Mouse (Mus musculus) lung, postnatal 14 days (tissue): ENCODE measurements around the gene Nptxr.
A peak's percentile ranks its signal among the peaks of the same experiment; 100 is the strongest.

Experiments
- DNase-seq: peaks from one replicate; pipeline ENCODE4 v3.0.0; 2021

Nptxr gene

DNA sequence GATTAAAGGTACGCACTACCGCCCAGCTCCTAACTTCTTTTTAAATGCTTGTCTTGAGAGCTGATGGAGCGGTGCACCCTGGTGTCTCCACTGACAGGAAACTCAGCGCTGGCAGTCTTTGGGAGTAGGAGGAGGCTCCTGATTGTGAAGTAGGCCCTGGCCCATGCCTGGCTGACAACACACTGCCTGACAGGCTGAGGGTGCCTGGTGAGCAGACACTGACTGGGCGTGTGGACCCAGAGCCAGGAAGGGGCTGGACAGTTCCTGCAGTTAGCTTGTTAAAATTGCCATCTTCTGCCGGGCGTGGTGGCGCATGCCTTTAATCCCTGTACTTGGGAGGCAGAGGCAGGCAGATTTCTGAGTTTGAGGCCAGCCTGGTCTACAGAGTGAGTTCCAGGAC, 54.3 kb downstream of the Nptxr start:
- peak; percentile 53 for DNase-seq

DNA sequence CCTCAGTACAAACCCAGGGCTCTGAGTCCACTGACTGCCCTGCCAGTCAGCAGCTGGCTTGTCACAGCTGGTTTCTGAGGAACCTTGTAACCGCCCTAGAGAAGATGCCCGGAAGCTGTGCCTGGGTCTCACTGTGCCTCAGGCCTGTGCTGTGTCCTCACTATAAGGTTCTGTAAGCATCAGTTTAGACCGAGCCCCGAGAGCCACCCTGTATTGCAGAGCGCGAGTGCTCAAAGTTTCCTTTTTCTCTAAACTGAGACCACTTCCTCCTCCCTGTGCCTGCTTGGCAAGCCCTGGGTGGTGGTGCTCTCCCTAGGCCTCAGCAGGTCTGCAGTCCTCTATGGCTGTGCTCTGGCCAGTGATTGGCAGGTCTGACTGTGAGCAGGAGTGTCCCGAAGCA, 55.4 kb downstream of the Nptxr start:
- no peak for DNase-seq

- no peak for DNase-seq
These were observed 56.6 kb downstream of the Nptxr start for GRCm38 (mm10) chr15:79747998-79748397.

GRCm38 (mm10) chr15:79745883-79746282, 58.7 kb downstream of the Nptxr start:
- no peak for DNase-seq

GRCm38 (mm10) chr15:79745312-79745711, 59.3 kb downstream of the Nptxr start:
- DNase-seq = no peak

GRCm38 (mm10) chr15:79744742-79745141, 59.8 kb downstream of the Nptxr start:
- DNase-seq = no peak

DNA sequence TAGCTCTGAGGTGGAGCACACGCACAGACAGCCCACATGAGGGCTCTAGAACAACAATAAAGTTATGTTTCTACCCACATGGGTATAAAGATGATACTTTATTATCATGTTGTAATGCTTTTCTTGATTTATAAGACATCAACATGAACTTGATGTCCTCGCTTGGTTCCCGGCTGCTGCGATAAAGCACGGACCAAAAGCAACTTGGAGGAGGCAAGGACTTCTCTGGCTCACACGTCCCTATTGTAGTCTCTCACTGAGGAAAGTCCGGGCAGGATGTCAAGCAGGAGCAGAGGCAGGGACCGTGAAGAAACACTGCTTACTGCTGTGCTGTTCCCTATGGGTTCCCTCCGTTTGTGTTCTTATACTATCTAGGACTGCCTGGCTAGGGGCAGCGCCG, 60.6 kb downstream of the Nptxr start:
- DNase-seq = no peak

GRCm38 (mm10) chr15:79742706-79743023, 61.9 kb downstream of the Nptxr start:
- DNase-seq = no peak

DNA sequence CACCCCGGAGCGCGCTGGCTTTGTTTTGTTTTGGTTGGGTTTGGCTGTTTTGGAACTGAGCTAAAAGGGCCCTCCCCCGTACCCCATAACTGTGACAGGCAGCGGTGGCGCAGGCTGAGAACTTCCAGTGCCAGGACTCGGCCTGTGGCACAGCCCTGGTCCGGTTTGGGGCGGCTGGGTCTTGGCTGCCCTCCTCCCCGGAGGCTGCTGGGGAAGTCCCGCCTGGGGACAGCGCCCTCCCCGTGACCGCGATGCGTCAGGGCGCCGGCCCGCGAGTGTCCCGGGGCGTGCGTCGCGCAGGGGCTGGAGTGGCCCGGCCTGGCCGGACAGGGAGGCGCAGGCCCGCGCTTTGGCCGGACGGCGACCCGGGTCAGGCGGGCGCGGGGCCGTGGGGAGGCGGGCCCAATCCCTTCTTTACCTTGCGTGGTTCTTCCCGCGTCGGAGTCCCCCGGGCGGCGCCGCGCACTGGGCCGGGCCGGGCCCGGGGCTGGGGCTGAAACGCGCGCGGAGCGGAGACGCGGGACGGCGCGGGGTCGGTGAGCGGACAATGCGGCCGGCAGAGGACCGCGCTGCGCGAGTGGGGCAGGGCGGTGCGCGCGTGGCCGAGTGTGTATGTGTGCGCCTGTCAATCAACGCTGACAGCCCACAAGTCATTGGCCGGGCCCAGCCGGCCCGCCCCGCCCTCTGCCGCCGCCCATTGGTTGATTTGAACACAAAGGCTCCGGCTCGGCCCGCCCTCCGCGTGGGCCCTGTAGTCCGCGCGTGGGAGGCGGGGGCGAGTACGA, 62.5 kb downstream of the Nptxr start, which contains the start of gene Sun2:
Gene Sun2 (minus strand): TSS at position 616 of the 785 bp plus-strand sequence.
- peak; percentile 95 for DNase-seq

- DNase-seq = no peak
These were observed 63.2 kb downstream of the Nptxr start for GRCm38 (mm10) chr15:79741173-79741858.

DNA sequence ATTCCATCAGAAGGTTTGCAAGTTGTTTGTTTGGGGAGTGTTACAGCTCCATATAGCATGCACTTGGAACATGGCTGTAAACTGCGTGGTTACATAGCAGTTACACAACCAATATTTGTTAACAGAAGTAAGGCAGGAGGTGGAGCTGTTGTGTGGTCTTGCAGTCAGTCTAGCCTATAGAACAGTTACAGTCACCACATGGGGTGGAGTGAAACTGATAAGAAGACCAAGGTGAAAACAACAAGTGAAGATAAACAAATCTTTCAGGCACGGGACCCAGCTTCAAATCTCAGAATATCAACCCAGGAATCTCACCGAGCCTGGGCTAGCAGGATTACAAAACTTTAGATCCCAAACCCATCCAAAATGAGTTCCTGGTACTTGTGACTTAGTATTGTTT, 63.8 kb downstream of the Nptxr start:
- DNase-seq = no peak
